Mouse (Mus musculus) bone marrow, adult 2 months (tissue): Measurements from ENCODE around the gene Ppp2r5b.

Source experiments
- CTCF ChIP-seq: fragments of 200-500 bp; IDR thresholded peaks from 2 replicates; pipeline ENCODE4 v1.5.1; 2011; ENCODE audit warnings: low read length, control low read depth; ENCODE audit not compliant: control insufficient read depth, insufficient read depth
- POLR2A ChIP-seq: fragments of 200-500 bp; IDR thresholded peaks from 2 replicates; pipeline ENCODE4 v1.6.1; 2011; ENCODE audit warnings: low read depth, mild to moderate bottlenecking, control low read depth, low read length, borderline replicate concordance; ENCODE audit not compliant: control insufficient read depth

GRCm38 (mm10) chr19:6238740-6239139, 3.1 kb upstream of the Ppp2r5b start:
- TF ChIP-seq CTCF (no peak), POLR2A (no peak)
